11 mouse cellular contexts compared by ENCODE assay signal in the genomic region with DNA sequence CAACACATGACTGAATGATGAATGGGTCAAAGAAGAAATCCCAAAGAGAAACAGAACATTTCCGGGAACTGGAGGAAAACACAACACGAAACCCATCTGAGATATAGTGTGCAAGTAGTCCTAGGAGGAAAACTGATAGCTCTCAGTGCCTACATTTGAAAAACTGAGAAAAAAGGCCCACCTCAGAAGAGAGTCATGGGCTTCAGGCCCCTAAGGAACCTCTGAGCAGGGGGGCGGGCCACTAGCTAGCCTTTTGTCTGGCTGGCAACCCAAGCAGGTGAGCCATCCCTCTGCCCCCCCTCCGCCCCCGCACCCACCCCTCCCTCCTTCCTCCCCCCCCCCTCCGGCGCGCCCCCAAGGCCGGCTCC. TPM values are rescaled to one million over a fixed set of nuclear protein-coding genes. Genes with fewer than 3 reads are reported as not detected.
DNase-seq lines count a peak whose midpoint lies in the region; ATAC-seq and TF ChIP-seq lines count a peak whose summit lies in the region.
"Had no signal": no experiment of that assay in that cellular context is flagged by ENCODE, and none has a peak within 500 bp of the region (broad histone marks: within the 10 kb centered on the region; RNA-seq: fewer than 3 reads in every experiment).

No protein-coding gene starts in this region.

- intact Hi-C loops in heart, postnatal 10 days (cut with DNase I) = no loop called here

- peak overlapping the region; percentile 62 for H3K4me3 ChIP-seq in heart, embryonic 10.5 days
- H3K4me3 ChIP-seq in liver, embryonic 13.5 days (replicated peaks) = peak overlapping the region; percentile 47; the same call in 1 of the 2 replicates
- peak overlapping the region; percentile 55 for H3K4me3 ChIP-seq in stomach, postnatal 0 days (ENCODE audit: low read depth, low read length)

- H3K27ac ChIP-seq in heart, embryonic 10.5 days = peak overlapping the region; percentile 87; the same call in 1 of the 2 replicates
- no peak overlapping the region for H3K27ac ChIP-seq in liver, embryonic 13.5 days
- H3K27ac ChIP-seq in stomach, postnatal 0 days (replicated peaks) = no peak overlapping the region

- H3K9ac ChIP-seq in liver, embryonic 13.5 days = no peak overlapping the region
- peak overlapping the region; percentile 73 for H3K9ac ChIP-seq in stomach, postnatal 0 days (ENCODE audit: low read length)

- peaks cover 17% of the 10 kb centered on the region; the same call in 1 of the 2 replicates for H3K27me3 ChIP-seq in heart, embryonic 10.5 days (ENCODE audit: insufficient read depth, poor library complexity, severe bottlenecking)
- peaks cover 35% of the 10 kb centered on the region for H3K27me3 ChIP-seq in liver, embryonic 13.5 days
- H3K27me3 ChIP-seq in stomach, postnatal 0 days (ENCODE audit: control insufficient read depth, insufficient read depth, low read length) = no peaks in the 10 kb centered on the region

- no peak for TF ChIP-seq CTCF in stomach, postnatal 0 days (IDR thresholded peaks at IDR 0.05; ENCODE audit: low read depth)

- no peak for DNase-seq in heart, embryonic 10.5 days (ENCODE audit: low spot score)
- no peak for DNase-seq in heart, postnatal 10 days
- peak; percentile 15 for DNase-seq in thymus, postnatal 4 days
- no peak for DNase-seq in thymus, postnatal 0 days (ENCODE audit: low spot score)
- DNase-seq in liver, embryonic 13.5 days = no peak
- DNase-seq in stomach, postnatal 0 days (ENCODE audit: low spot score) = no peak
- DNase-seq in right cerebral cortex, postnatal 25 days = no peak
- DNase-seq in spleen, postnatal 4 days (ENCODE audit: low spot score in 2 of 2) = no peak

- ATAC-seq in liver, embryonic 13.5 days (ENCODE audit: low read depth) = no peak
- ATAC-seq in stomach, postnatal 0 days (ENCODE audit: low FRiP score, low TSS enrichment) = no peak

- 51% methylated on average over 3 of the region's 9 CpGs for WGBS in heart, embryonic 10.5 days
- 36% methylated on average over 7 of the region's 9 CpGs for WGBS in liver, embryonic 13.5 days (ENCODE audit: insufficient replicate concordance)
- 24% methylated on average over 3 of the region's 9 CpGs for WGBS in stomach, postnatal 0 days

- no peaks in the 10 kb centered on the region for H3K36me3 ChIP-seq in heart, embryonic 10.5 days
- no peaks in the 10 kb centered on the region for H3K36me3 ChIP-seq in liver, embryonic 13.5 days
- no peaks in the 10 kb centered on the region for H3K36me3 ChIP-seq in stomach, postnatal 0 days (ENCODE audit: control insufficient read depth, insufficient read depth, low read length)

- no peak for TF ChIP-seq EP300 in stomach, postnatal 0 days (optimal IDR thresholded peaks at IDR 0.05)

- no peaks in the 10 kb centered on the region for H3K4me1 ChIP-seq in heart, embryonic 10.5 days
- no peaks in the 10 kb centered on the region for H3K4me1 ChIP-seq in liver, embryonic 13.5 days (replicated peaks)
- H3K4me1 ChIP-seq in stomach, postnatal 0 days (replicated peaks; ENCODE audit: control insufficient read depth, insufficient read depth) = no peaks in the 10 kb centered on the region

- H3K4me2 ChIP-seq in liver, embryonic 13.5 days = peak overlapping the region; percentile 54; the same call in 1 of the 2 replicates
- peak overlapping the region; percentile 72 for H3K4me2 ChIP-seq in stomach, postnatal 0 days (replicated peaks; ENCODE audit: low read depth)

- H3K9me3 ChIP-seq in heart, embryonic 10.5 days = no peaks in the 10 kb centered on the region
- H3K9me3 ChIP-seq in liver, embryonic 13.5 days (replicated peaks) = no peaks in the 10 kb centered on the region
- no peaks in the 10 kb centered on the region for H3K9me3 ChIP-seq in stomach, postnatal 0 days (ENCODE audit: control insufficient read depth, low read length)

RNA-seq across cellular contexts. Expression of a gene that starts 0.2 kb away (rescaled TPM):
- 1.6 and 1.7 TPM in 2 replicates for polyA plus RNA-seq in heart, embryonic 10.5 days (2016; fragmentation: Nextera tagmentation; extraction: Ambion mirVana)
- total RNA-seq in heart, postnatal 10 days (2021) = 1 to 10 TPM; 1.2 to 1.6 TPM
- polyA plus RNA-seq in thymus, postnatal 0 days (2015; fragmentation: Nextera tagmentation; extraction: Ambion mirVana) = 0.67 and 0.78 TPM in 2 replicates
- polyA plus RNA-seq in liver, embryonic 13.5 days (2015; fragmentation: Nextera tagmentation; extraction: Ambion mirVana) = 0.22 and 0.33 TPM in 2 replicates
- polyA plus RNA-seq in stomach, postnatal 0 days (2015; fragmentation: Nextera tagmentation; extraction: Ambion mirVana) = 2.2 and 2.5 TPM in 2 replicates
- total RNA-seq: megakaryocyte, adult 5-6 weeks had no signal

RNA-seq across cellular contexts. Expression of a gene that starts 17.9 kb away (rescaled TPM):
- not detected in 2 replicates for polyA plus RNA-seq in heart, embryonic 10.5 days (2016; fragmentation: Nextera tagmentation; extraction: Ambion mirVana)
- not detected for total RNA-seq in heart, postnatal 10 days (2021)
- polyA plus RNA-seq in thymus, postnatal 0 days (2015; fragmentation: Nextera tagmentation; extraction: Ambion mirVana) = not detected in 2 replicates
- not detected in 2 replicates for polyA plus RNA-seq in liver, embryonic 13.5 days (2015; fragmentation: Nextera tagmentation; extraction: Ambion mirVana)
- polyA plus RNA-seq in stomach, postnatal 0 days (2015; fragmentation: Nextera tagmentation; extraction: Ambion mirVana) = not detected in 2 replicates
- total RNA-seq: adrenal gland, adult 8-10 months; gastrocnemius, postnatal 14 days; megakaryocyte, adult 5-6 weeks had no signal

RNA-seq across cellular contexts. Expression of a gene that starts 48.2 kb away (rescaled TPM):
- not detected in 2 replicates for polyA plus RNA-seq in heart, embryonic 10.5 days (2016; fragmentation: Nextera tagmentation; extraction: Ambion mirVana)
- not detected for total RNA-seq in heart, postnatal 10 days (2021)
- polyA plus RNA-seq in thymus, postnatal 0 days (2015; fragmentation: Nextera tagmentation; extraction: Ambion mirVana) = not detected in 2 replicates
- not detected in 2 replicates for polyA plus RNA-seq in liver, embryonic 13.5 days (2015; fragmentation: Nextera tagmentation; extraction: Ambion mirVana)
- polyA plus RNA-seq in stomach, postnatal 0 days (2015; fragmentation: Nextera tagmentation; extraction: Ambion mirVana) = not detected in 2 replicates
- total RNA-seq: adrenal gland, adult 8-10 months; gastrocnemius, postnatal 14 days; megakaryocyte, adult 5-6 weeks had no signal
